Mouse (Mus musculus) heart, embryonic 14.5 days (tissue): ENCODE measurements around the gene Aoah. TPM values are rescaled to one million over a fixed set of nuclear protein-coding genes. Genes with fewer than 3 reads are reported as not detected.

Source experiments
- ATAC-seq: fragments of 200-750 bp; cut with Nextera tagmentation; 2 replicates; pipeline ENCODE4 v1.8.0; 2017; ENCODE audit warnings: low read depth, moderate TSS enrichment; ENCODE audit not compliant: insufficient number of reproducible peaks, insufficient read depth, low FRiP score
- H3K27ac ChIP-seq, 2 experiments: fragments of 200-500 bp in 1 of 2; fragments of 300-500 bp in 1 of 2; sonication (generic) in 1 of 2; replicated peaks in 1 of 2; 2 replicates each; pipeline ENCODE4 v1.5.1; 2012 to 2014; ENCODE audit warnings: low read depth in 2 of 2, low read length in 2 of 2, control low read depth in 1 of 2, mild to moderate bottlenecking in 1 of 2, mixed read lengths in 1 of 2; ENCODE audit not compliant: control insufficient read depth in 1 of 2, insufficient read depth in 1 of 2
- H3K27me3 ChIP-seq: fragments of 300-500 bp; sonication (generic); 2 replicates; pipeline ENCODE4 v1.6.1; 2014; ENCODE audit warnings: mild to moderate bottlenecking, low read length, control low read depth; ENCODE audit not compliant: control insufficient read depth, insufficient read depth
- H3K36me3 ChIP-seq: fragments of 300-500 bp; sonication (generic); 2 replicates; pipeline ENCODE4 v1.6.1; 2014; ENCODE audit warnings: mild to moderate bottlenecking, control low read depth, low read length, mixed read lengths; ENCODE audit not compliant: control insufficient read depth, insufficient read depth
- H3K4me1 ChIP-seq, 2 experiments: fragments of 200-500 bp in 1 of 2; fragments of 300-500 bp in 1 of 2; sonication (generic) in 1 of 2; 2 replicates each; pipeline ENCODE4 v1.6.1; 2012 to 2014; ENCODE audit warnings: low read length in 2 of 2, control low read depth in 1 of 2, mixed read lengths in 1 of 2; ENCODE audit not compliant: control insufficient read depth in 2 of 2, insufficient read depth in 2 of 2
- H3K4me2 ChIP-seq: fragments of 300-500 bp; sonication (generic); 2 replicates; pipeline ENCODE4 v1.6.1; 2014; ENCODE audit warnings: mild to moderate bottlenecking, low read length
- H3K4me3 ChIP-seq, 2 experiments: fragments of 200-500 bp in 1 of 2; fragments of 300-500 bp in 1 of 2; sonication (generic) in 1 of 2; 2 replicates each; pipeline ENCODE4 v1.5.1; 2012 to 2014; ENCODE audit warnings: low read length in 2 of 2, mild to moderate bottlenecking in 2 of 2, control low read depth in 1 of 2, low read depth in 1 of 2, moderate library complexity in 1 of 2; ENCODE audit not compliant: control insufficient read depth in 1 of 2, insufficient read depth in 1 of 2
- H3K9ac ChIP-seq: fragments of 300-500 bp; sonication (generic); 2 replicates; pipeline ENCODE4 v1.6.1; 2014; ENCODE audit warnings: mild to moderate bottlenecking, low read length
- H3K9me3 ChIP-seq: fragments of 300-500 bp; sonication (generic); 2 replicates; pipeline ENCODE4 v1.6.1; 2016; ENCODE audit warnings: low read length, control low read depth; ENCODE audit not compliant: control insufficient read depth
- WGBS: fragments of 180-500 bp; shearing (Covaris S2); extraction: QIAGEN DNeasy Blood & Tissue Kit; methylation state at CpG from one replicate; pipeline ENCODE4 v1.1.7; 2014; 5-methylcytosine and 5-hydroxymethylcytosine counted together
- polyA plus RNA-seq: library from polyadenylated mRNA; unstranded; fragments of >200 nt; fragmentation: Nextera tagmentation; extraction: Ambion mirVana; gene quantifications from 2 replicates; pipeline ENCODE4 v1.2.1, GENCODE M21; 2014

Aoah gene
- polyA plus RNA-seq, 1 experiment from 2014 or later, result 0.72 TPM

DNA sequence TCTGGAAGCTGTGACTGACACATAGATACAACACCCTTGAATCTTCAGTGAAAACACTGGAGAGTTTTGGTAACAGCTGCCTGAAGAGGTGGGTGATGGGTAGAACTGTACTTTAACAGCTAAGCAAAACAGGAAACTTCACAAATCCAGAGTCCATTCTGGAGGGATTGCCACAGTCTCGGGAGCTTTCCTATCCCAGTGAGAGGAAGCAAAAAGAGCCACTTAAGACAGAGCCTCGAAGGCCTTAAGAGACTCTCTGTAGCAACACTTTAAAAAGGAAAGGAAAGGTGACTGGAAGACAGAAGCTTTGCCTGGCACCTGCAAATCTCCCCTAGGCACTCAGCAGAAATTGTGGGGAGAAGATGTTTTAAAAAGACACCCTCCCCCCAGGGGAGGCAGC, 4.6 kb downstream of the Aoah start:
- 28% methylated on average over 2 of the region's 2 CpGs for WGBS
- Histone ChIP-seq H3K36me3 (no peaks in the 10 kb centered on the region), H3K9me3 (no peaks in the 10 kb centered on the region), H3K9ac (no peak overlapping the region), H3K4me1 (no peaks in the 10 kb centered on the region), H3K27ac (no peak overlapping the region), H3K4me3 (no peak overlapping the region), H3K4me2 (no peak overlapping the region), H3K27me3 (no peaks in the 10 kb centered on the region)
- no peak for ATAC-seq

DNA sequence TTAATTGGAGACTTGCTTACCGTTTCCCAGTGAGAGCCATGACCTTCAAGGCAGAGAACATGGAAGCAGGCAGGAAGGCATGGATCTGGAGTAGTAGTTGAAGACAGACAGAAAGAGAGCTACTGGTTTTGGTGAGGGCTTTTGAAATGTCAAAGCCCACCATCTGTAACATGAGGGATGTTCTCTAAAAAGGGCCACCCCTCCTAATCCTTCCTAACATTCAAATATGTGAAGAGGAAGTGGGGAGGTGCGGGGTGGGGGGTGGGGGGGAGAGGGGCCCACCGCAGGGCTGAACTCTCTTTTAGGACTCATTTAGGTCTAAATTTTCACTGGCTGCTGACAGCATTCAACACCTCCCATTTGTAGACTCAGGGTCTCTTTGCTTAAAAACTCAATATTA, 5.9 kb downstream of the Aoah start:
- no peak overlapping the region for H3K4me2 ChIP-seq
- H3K27ac ChIP-seq, result no peak overlapping the region
- no peak overlapping the region for H3K9ac ChIP-seq
- no peak overlapping the region for H3K4me3 ChIP-seq
- no peak for ATAC-seq
- no peaks in the 10 kb centered on the region for H3K4me1 ChIP-seq
- no peaks in the 10 kb centered on the region for H3K36me3 ChIP-seq
- H3K9me3 ChIP-seq, result no peaks in the 10 kb centered on the region
- 91% methylated on average over 3 of the region's 3 CpGs for WGBS
- H3K27me3 ChIP-seq, result no peaks in the 10 kb centered on the region

DNA sequence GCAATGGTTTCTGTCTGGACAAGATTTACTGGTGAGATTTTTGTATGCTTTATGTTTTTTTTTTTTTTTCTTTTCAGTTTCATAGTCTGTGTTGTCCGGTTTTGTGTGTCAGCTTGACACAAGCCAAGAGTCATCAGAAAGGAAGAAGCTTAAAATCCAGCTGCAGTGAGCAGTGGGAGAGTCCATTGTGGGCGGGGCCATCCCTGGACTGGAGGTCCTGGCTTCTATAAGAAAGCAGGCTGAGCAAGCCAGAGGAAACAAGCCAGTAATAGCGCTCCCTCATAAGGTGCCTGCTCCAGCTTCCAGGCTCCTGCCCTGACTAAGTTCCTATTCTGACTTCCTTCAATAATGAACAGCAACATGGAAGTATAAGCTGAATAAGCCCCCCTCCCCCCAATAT, 6.7 kb downstream of the Aoah start:
- Histone ChIP-seq H3K4me3 (no peak overlapping the region), H3K4me2 (no peak overlapping the region), H3K36me3 (no peaks in the 10 kb centered on the region), H3K27ac (no peak overlapping the region), H3K9ac (no peak overlapping the region), H3K9me3 (no peaks in the 10 kb centered on the region), H3K4me1 (no peaks in the 10 kb centered on the region), H3K27me3 (no peaks in the 10 kb centered on the region)
- WGBS, result 59% methylated on average over 3 of the region's 3 CpGs
- ATAC-seq, result no peak

GRCm38 (mm10) chr13:20811782-20812406, 18.0 kb downstream of the Aoah start:
- WGBS, result 60% methylated on average over 3 of the region's 3 CpGs

GRCm38 (mm10) chr13:20816385-20816784, 22.5 kb downstream of the Aoah start:
- H3K4me2 ChIP-seq, result no peak overlapping the region
- 38% methylated on average over 1 of the region's 1 CpGs for WGBS
- H3K36me3 ChIP-seq, result no peaks in the 10 kb centered on the region
- ATAC-seq, result no peak
- no peak overlapping the region for H3K27ac ChIP-seq
- no peaks in the 10 kb centered on the region for H3K4me1 ChIP-seq
- no peaks in the 10 kb centered on the region for H3K9me3 ChIP-seq
- no peaks in the 10 kb centered on the region for H3K27me3 ChIP-seq
- H3K4me3 ChIP-seq, result no peak overlapping the region
- no peak overlapping the region for H3K9ac ChIP-seq

More at GRCm38 (mm10) chr13:20811782-20812406, 18.0 kb downstream of the Aoah start:
- Histone ChIP-seq H3K4me2 (no peak overlapping the region), H3K9ac (no peak overlapping the region), H3K27ac (no peak overlapping the region), H3K27me3 (no peaks in the 10 kb centered on the region), H3K4me1 (no peaks in the 10 kb centered on the region), H3K4me3 (no peak overlapping the region), H3K36me3 (no peaks in the 10 kb centered on the region), H3K9me3 (no peaks in the 10 kb centered on the region)
- ATAC-seq, result no peak

DNA sequence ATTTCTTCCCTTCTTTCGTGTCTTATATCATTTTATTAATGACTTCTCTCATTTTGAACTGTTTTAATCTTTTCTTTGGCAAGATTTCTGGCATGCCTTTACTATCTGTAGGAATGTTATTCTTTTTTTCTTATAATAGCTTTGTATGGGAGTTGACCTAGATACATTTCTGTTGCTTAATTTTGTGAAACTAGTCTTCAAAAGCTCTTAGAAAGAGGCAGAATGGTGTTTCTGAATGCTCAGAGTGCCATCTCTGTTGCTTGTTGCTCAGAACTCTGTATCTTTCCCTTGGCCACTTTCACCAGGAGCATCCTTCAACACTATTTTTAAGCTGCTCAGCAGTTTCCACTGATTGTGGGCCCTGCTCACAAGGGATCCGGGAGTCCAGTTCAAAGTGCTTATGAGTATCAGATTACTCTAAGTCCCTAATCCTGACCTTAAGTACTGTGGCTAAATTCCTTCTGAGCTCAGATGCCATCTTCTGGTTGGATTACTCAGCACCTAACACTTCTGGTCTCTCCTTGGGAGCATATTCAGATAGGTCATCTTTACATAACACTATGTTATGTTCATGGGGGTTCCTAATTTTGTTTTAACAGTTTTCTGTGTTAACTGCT, 26.9 kb downstream of the Aoah start:
- no peak for ATAC-seq
- Histone ChIP-seq H3K9me3 (no peaks in the 10 kb centered on the region), H3K4me3 (no peak overlapping the region), H3K4me1 (no peaks in the 10 kb centered on the region), H3K27me3 (no peaks in the 10 kb centered on the region), H3K4me2 (no peak overlapping the region), H3K36me3 (no peaks in the 10 kb centered on the region), H3K27ac (no peak overlapping the region), H3K9ac (no peak overlapping the region)
- WGBS, result 46% methylated on average over 2 of the region's 2 CpGs

- Histone ChIP-seq H3K9ac (no peak overlapping the region), H3K4me2 (no peak overlapping the region), H3K4me3 (no peak overlapping the region), H3K9me3 (no peaks in the 10 kb centered on the region), H3K36me3 (no peaks in the 10 kb centered on the region), H3K4me1 (no peaks in the 10 kb centered on the region), H3K27ac (0 out of 4 replicates have a peak overlapping the region, but pooled peaks of 1 of the 2 experiments have one; percentile 8), H3K27me3 (no peaks in the 10 kb centered on the region)
- no peak for ATAC-seq
- 75% methylated on average over 2 of the region's 2 CpGs for WGBS
These were observed 34.8 kb downstream of the Aoah start for GRCm38 (mm10) chr13:20828728-20829127.
